Mouse (Mus musculus) liver, postnatal 0 days (tissue): ENCODE results near the gene Atp6v1f.

Source experiments
- CTCF ChIP-seq: sonication (generic); IDR thresholded peaks from 2 replicates; pipeline ENCODE4 v1.5.1; 2016; ENCODE audit warnings: antibody characterized with exemption, low read depth
- EP300 ChIP-seq: IDR thresholded peaks from 2 replicates; pipeline ENCODE4 v1.6.1; 2016; ENCODE audit warnings: antibody characterized with exemption, low read depth, mild to moderate bottlenecking

- TF ChIP-seq CTCF (no peak), EP300 (no peak)
Measured at GRCm38 (mm10) chr6:29473941-29474691, 6.6 kb downstream of the Atp6v1f start.
